Mouse (Mus musculus): ENCODE measurements around the gene Rfxap. TPM values are rescaled to one million over a fixed set of nuclear protein-coding genes. Genes with fewer than 3 reads are reported as not detected.

Rfxap gene
- 10 to 100 TPM; 52.8 to 53.6 TPM for total RNA-seq (2021)
- long read RNA-seq, experiment 1, transcript Rfxap-201 (3 exons, 2,162 nt): major isoform, 95 of 98 reads
- long read RNA-seq, experiment 1, partial matches to known transcripts: 0 of 98 reads
- long read RNA-seq, experiment 1, other reads (novel, unspliced or antisense): 3 of 98 reads
- long read RNA-seq, experiment 2, transcript Rfxap-201 (3 exons, 2,162 nt): major isoform, 62 of 65 reads
- long read RNA-seq, experiment 2, partial matches to known transcripts: 0 of 65 reads
- long read RNA-seq, experiment 2, other reads (novel, unspliced or antisense): 3 of 65 reads

DNA sequence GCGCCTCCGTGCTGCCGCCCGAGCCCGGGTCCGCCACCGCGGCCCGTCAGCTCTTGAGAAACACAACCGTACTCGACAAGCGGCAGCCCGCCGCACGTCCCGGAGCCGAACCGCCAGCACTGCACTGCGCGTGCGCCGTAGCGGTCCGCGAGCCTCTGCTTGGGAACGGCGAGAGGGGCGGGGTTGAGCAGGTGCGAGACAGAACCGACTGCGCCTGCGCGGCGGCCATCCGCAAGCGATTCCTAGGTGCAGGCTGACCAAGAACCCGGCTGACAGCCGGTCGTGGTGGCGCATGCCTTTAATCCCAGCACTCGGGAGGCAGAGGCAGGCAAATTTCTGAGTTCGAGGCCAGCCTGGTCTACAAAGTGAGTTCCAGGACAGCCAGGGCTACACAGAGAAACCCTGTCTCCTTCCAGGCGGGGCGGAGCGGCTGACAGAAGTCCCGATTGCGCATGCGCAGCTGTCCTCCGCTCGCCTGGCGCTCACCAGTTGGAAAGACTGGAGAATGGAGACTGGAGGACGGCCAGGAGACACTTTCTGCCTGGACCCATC is at the start of gene Rfxap:
TSS of gene Rfxap (minus strand) at position 126 of the 552 bp plus-strand sequence.
- intact Hi-C loops (cut with DNase I): loop anchor here (10.0 kb wide), 1 partner anchor 547 kb away; no protein-coding TSS in a partner anchor
- DNase-seq (ENCODE audit: low spot score in 2 of 2): peak; percentile 95 to 97

- peak; percentile 34 to 35 for DNase-seq (ENCODE audit: low spot score in 2 of 2)
- intact Hi-C loops (cut with DNase I): no loop called here
Observed at GRCm38 (mm10) chr3:54835421-54835820, 27.8 kb upstream of the Rfxap start.

DNA sequence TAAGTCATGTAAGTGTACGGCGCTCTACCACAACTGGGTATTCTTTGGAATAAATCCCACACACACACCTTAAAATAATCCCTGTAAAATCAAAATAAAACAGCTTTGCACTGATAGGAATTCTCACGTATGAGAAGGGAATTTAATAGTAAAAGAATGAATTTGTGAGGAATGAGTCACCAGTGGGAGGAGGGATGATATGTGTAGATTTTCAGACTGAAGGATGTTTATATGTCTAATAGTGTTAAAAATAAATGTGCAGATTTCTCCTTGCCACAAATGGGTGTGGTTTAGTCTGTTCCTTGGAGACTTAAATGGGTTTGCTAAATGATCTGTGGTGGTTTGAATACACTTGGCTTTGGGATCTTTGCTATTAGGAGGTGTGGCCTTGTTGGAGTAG is 24.9 kb upstream of the Rfxap start:
- intact Hi-C loops (cut with DNase I): no loop called here
- no peak for DNase-seq (ENCODE audit: low spot score in 2 of 2)

DNA sequence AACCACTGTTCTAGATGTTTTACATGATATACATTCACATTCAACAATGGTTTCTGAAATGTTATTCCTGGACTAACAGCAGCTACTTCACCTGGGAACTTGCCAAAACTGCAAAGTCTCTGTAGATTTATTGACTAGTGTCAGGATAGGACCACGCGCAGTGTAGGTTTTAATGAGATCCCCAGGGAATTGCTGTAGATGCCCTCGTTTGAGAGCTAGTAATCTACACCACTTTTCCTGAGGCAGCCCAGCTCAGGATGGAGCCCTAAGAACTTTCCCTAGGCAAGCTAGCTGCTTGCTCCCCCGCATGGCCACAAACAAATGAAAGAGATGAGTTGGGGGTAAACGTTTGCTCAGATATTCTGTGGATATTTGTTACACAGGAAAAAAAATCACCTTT is 14.9 kb upstream of the Rfxap start:
- DNase-seq (ENCODE audit: low spot score in 2 of 2): no peak
- intact Hi-C loops (cut with DNase I): no loop called here

GRCm38 (mm10) chr3:54815292-54815691 is 7.7 kb upstream of the Rfxap start:
- intact Hi-C loops (cut with DNase I): no loop called here
- peak in 1 of 2 experiments; percentile 57 for DNase-seq (ENCODE audit: low spot score in 2 of 2)

DNA sequence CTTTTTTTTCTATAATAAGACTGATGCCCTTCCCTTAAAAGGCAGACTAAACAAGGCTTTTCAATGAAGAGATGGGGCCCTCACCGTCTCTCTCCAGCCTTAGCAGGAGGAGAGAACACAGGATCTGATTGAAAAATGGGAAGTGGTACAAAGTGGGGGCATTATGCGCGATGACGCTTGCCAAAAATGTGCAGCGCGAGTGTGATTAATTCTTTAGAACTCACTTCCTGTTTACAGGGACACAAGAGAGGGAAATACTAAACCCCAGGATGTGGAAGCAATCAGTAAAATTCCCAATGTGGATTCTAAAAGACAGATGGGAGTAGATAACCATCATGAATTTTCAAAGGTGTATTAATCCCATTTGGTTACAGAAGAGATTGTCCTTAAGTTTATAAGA is 7.0 kb upstream of the Rfxap start:
- intact Hi-C loops (cut with DNase I): loop anchor here (5.0 kb wide), 1 partner anchor 273 kb away; no protein-coding TSS in a partner anchor
- no peak for DNase-seq (ENCODE audit: low spot score in 2 of 2)

GRCm38 (mm10) chr3:54813418-54813988 is 5.9 kb upstream of the Rfxap start:
- peak in 1 of 2 experiments; percentile 36 for DNase-seq (ENCODE audit: low spot score in 2 of 2)
- intact Hi-C loops (cut with DNase I): loop anchor here (2.0 to 5.0 kb wide), 2 partner anchors 251 to 274 kb away; no protein-coding TSS in a partner anchor

DNA sequence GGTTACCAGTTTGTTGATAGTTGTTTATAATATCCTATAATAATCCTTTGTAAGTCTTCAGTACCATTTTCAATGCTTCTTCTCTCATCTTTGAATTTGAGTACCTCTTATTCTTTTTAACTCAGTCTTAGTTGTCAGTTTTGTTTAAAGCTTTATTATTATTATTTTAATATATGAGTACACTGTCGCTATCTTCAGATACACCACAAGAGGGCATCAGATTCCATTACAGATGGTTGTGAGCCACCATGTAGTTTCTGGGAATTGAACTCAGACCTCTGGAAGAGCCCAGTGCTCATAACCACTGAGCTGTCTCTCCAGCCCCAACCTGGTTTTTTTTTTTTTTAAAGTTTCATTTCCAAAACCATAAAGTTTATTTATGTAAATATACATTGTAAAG is 4.0 kb upstream of the Rfxap start:
- intact Hi-C loops (cut with DNase I): loop anchor here (2.0 to 5.0 kb wide), 2 partner anchors 253 to 276 kb away; no protein-coding TSS in a partner anchor
- no peak for DNase-seq (ENCODE audit: low spot score in 2 of 2)

DNA sequence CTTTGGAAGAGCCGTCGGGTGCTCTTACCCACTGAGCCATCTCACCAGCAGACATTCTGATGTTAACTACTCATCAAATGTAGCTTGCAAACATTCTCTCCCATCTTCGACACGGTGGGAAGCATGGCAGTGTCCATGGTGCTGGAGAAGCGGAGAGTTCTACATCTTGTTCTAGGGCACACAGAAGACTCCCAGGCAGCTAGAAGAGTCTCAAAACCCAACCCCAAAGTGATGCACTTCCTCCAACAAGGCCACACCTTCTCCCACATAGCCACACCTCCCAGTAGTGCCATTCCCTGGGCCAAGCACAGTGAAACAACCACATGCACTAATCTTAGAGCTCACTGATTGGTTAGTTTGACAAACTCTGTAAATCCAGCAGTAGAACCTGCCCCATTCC is 1.5 kb upstream of the Rfxap start:
- no peak for DNase-seq (ENCODE audit: low spot score in 2 of 2)
- intact Hi-C loops (cut with DNase I): loop anchor here (10.0 kb wide), 1 partner anchor 546 kb away; no protein-coding TSS in a partner anchor

GRCm38 (mm10) chr3:54807061-54807661 is 430 bp downstream of the Rfxap start:
- DNase-seq (ENCODE audit: low spot score in 2 of 2): peak; percentile 45 to 48
- intact Hi-C loops (cut with DNase I): loop anchor here (10.0 kb wide), 1 partner anchor 548 kb away; no protein-coding TSS in a partner anchor

DNA sequence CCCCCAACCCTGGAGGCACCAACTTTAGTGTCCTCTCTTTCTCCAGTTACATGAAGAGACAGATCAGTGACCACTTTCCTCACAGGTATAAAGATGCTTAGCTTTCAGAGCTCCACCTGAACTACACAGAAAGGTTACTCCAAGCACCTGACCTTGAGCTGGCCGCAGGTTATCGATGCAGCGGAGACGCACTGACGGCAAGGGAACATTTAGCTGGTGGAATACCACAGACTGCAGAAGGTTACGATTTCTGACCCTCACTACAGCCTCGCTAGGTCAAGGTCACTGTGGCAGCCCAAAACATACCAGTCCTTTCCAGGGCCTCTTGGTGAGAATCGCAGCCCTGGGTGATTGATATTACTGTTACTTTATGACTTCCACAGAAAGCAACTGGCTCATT is 3.9 kb downstream of the Rfxap start:
- DNase-seq (ENCODE audit: low spot score in 2 of 2): no peak
- intact Hi-C loops (cut with DNase I): loop anchor here (10.0 kb wide), 1 partner anchor 551 kb away; no protein-coding TSS in a partner anchor

GRCm38 (mm10) chr3:54797211-54797610 is 10.4 kb downstream of the Rfxap start:
- peak; percentile 58 to 68 for DNase-seq (ENCODE audit: low spot score in 2 of 2)

DNA sequence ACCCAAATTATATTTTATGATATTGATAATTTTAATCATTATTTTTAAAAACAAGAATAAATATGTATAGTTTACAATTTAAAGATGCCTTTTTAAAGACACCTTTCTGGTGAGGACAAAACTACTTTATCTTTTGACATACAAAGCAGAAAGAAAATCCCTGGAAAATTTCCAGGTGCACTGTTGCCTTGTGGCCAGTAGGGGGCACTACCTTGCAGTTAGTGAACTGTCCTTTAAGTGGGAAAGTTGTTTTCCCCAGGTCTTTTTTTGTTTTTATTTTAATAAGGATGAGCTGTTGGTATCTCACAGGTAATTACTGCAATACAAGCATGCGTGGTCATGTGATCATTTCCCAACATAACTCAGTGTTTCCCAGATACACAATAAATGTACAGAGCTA is 11.8 kb downstream of the Rfxap start:
- intact Hi-C loops (cut with DNase I): loop anchor here (5.0 kb wide), 1 partner anchor 59 kb away; the partner anchor contains the start of genes Alg5 and Exosc8
- DNase-seq (ENCODE audit: low spot score in 2 of 2): peak in 1 of 2 experiments; percentile 25

More at GRCm38 (mm10) chr3:54797211-54797610, 10.4 kb downstream of the Rfxap start:
- intact Hi-C loops (cut with DNase I): loop anchor here (5.0 kb wide), 1 partner anchor 60 kb away; the partner anchor contains the start of genes Alg5 and Exosc8

DNA sequence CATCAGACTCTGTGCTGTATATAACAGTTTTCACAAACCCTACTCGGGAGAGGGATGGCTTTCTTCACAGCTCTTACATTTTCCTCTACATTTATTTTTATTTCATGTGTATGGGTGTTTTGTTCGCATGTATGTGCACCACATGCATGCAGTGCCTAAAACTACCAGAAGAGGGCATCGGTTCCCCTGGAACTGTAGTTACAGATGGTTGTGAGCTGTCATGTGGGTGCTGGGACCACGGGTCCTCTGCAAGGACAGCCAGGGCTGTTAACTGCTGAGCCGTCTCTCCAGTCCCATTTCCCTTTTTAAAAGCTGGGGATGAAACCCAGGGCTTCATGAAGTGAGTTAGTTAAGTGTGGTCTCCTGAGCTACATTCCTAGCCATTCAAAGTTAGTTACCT is 12.2 kb downstream of the Rfxap start:
- no peak for DNase-seq (ENCODE audit: low spot score in 2 of 2)
- intact Hi-C loops (cut with DNase I): loop anchor here (5.0 kb wide), 1 partner anchor 58 kb away; the partner anchor contains the start of genes Alg5 and Exosc8

GRCm38 (mm10) chr3:54793762-54794161 is 13.8 kb downstream of the Rfxap start:
- intact Hi-C loops (cut with DNase I): no loop called here
- no peak for DNase-seq (ENCODE audit: low spot score in 2 of 2)

GRCm38 (mm10) chr3:54791822-54792677 is 15.5 kb downstream of the Rfxap start:
- DNase-seq (ENCODE audit: low spot score in 2 of 2): no peak
- intact Hi-C loops (cut with DNase I): no loop called here

- intact Hi-C loops (cut with DNase I): no loop called here
- DNase-seq (ENCODE audit: low spot score in 2 of 2): no peak
Observed at GRCm38 (mm10) chr3:54790601-54791000, 17.0 kb downstream of the Rfxap start.

- no peak for DNase-seq (ENCODE audit: low spot score in 2 of 2)
- intact Hi-C loops (cut with DNase I): no loop called here
Observed at GRCm38 (mm10) chr3:54775989-54776631, 31.5 kb downstream of the Rfxap start.
